Mouse (Mus musculus) naive thymus-derived CD4-positive, alpha-beta T cell, adult 2 months (primary cell): ENCODE results near the gene 4933402N03Rik.

Source experiments
- DNase-seq: peaks from one replicate; pipeline ENCODE4 v3.0.0-alpha.2; 2011; ENCODE audit warnings: low read depth

The 4933402N03Rik gene

GRCm38 (mm10) chr7:131146214-131146613 lies at the start of gene 4933402N03Rik:
Gene 4933402N03Rik, minus strand, starts transcription at chr7:131146314.
- no peak for DNase-seq

GRCm38 (mm10) chr7:131187996-131188395 lies 41.9 kb upstream of the 4933402N03Rik start:
- DNase-seq = no peak

- no peak for DNase-seq
These were observed 40.9 kb upstream of the 4933402N03Rik start for GRCm38 (mm10) chr7:131187047-131187446.

DNA sequence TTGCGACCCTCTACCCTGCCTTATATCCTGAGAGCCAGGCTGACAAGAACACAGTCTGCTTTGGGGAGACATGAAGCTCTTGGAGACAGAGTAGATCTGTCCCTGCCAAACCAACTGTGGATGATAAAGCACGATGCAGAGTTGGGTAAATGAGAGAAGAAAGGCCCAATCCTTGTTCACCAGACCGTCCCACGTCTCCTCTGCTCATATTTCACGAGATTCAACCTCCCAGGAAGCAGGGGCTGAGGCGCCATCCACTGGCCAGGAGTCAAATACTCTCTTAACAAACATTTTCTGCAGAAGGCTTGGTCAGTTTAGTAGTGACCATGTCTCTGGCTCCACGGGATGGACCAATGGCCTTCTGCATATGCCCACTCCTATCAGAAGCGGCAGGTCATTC lies 38.2 kb upstream of the 4933402N03Rik start:
- DNase-seq = no peak

GRCm38 (mm10) chr7:131182685-131183084 lies 36.6 kb upstream of the 4933402N03Rik start:
- DNase-seq = peak; percentile 7

DNA sequence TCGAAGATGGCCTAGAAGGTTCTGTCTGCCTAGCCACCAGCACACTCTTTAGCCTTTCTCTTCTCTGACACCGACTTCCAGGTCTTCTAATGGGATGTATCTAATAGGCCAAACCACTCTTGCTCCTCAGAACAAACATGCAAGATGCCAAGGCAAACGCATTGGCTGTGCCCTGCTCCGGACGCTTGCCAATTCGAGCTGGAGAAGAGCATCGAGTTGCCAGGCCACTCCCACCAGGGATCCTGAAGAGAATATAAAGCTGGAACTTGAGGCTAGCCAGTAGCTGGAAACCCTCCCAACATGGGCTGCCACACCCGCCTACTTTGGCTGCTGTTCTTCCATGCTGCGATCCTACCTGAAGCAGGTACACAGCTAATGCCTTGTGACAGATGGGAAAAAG lies 28.0 kb upstream of the 4933402N03Rik start, which contains the start of gene 5430419D17Rik:
5430419D17Rik (plus strand) TSS at position 282 of the 400 bp plus-strand sequence.
- DNase-seq = no peak

GRCm38 (mm10) chr7:131169099-131169498 lies 23.0 kb upstream of the 4933402N03Rik start:
- no peak for DNase-seq

DNA sequence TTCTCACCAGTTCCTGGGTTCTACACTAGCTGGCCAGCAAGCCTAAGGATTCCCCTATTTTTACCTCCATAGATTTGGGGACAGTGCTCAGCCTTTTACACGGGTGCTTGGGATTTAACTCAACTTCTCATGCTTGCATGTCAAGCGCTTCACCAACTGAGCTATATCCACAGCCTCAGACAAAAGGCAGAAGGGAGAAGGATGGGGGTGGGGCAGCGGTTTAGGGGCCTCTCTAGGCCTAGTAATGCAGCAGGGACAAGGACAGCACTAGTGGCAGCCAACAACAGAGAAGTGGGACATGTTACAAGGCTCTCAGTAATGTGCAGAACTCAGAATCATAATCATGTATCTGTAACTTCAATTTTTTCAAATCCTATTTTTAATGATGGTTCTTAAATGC lies 21.7 kb upstream of the 4933402N03Rik start:
- DNase-seq = no peak

- no peak for DNase-seq
These were observed 16.1 kb upstream of the 4933402N03Rik start for GRCm38 (mm10) chr7:131162251-131162650.

GRCm38 (mm10) chr7:131153044-131153443 lies 6.9 kb upstream of the 4933402N03Rik start:
- DNase-seq = no peak

DNA sequence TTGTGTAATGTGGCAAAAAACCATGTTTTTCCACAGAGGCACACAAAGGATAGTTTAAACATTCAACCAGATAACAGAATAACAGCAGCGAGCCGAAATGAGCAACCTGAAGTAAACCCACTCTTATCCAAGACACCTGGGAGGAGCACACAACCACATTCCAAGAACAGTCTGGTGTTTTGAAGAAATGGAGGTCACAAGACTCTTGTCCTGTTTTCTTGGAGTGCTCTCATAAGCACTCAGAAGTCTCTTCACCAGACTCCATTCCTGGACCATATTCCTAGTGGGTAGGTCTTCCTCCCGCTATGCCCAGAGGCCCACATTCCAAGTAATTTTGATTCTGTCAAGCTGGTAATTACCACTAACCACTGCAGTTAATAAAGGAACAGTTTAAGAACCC lies 4.1 kb upstream of the 4933402N03Rik start:
- no peak for DNase-seq

GRCm38 (mm10) chr7:131133181-131133580 lies 12.9 kb downstream of the 4933402N03Rik start:
- DNase-seq = no peak

DNA sequence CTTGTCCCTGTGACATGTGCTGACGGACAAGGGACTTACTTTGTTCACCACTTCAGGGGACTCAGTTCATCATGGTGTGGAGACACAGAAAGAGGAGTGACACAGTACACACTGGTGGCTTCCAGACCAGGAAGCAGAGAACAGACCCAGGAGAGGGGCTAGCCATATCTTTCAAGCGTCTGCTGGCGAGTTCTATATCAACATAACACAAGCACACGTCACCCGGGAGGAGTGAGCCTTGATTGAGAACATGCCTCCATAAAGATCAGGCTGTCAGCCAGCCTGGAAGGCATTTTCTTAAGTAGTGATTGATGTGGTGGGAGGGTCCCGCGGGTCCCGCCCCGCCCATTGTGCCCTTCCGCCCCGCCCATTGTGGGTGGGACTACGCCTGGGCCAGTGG lies 16.1 kb downstream of the 4933402N03Rik start:
- DNase-seq = no peak

DNA sequence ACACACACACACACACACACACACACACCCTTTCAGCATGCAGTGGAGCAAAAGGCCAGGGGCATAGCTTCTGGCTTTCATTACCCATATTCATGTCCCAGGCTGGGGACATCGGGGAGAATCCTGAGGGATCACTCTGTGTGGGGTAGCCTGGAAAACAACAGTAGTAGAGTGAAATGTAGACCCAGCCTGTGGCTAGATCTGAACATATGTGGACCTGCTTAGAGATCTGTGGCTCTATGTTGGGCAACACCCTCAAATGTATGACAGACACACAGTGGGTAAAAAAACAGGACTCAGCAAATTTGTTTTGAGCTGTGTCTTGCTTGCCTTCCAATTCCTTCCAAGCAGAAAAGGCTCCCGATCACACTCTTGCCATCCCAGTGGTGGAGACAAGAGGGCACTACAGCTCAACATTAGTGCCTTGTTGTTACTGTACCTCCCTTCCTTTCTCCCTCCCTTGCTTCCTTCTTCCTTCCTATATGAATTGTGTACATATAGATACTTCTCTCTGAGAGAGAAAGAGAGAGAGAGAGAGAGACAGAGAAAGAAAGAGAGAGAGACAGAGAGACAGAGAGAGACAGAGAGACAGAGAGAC lies 23.8 kb downstream of the 4933402N03Rik start:
- no peak for DNase-seq

- DNase-seq = no peak
These were observed 31.7 kb downstream of the 4933402N03Rik start for GRCm38 (mm10) chr7:131114434-131114833.

- no peak for DNase-seq
These were observed 32.4 kb downstream of the 4933402N03Rik start for GRCm38 (mm10) chr7:131113676-131114075.

- peak; percentile 50 for DNase-seq
These were observed 33.6 kb downstream of the 4933402N03Rik start for GRCm38 (mm10) chr7:131112486-131112885.
